Mouse (Mus musculus) hematopoietic multipotent progenitor cell, adult 10-12 weeks (in vitro differentiated cells): ENCODE measurements around the gene Cphx2. TPM values are rescaled to one million over a fixed set of nuclear protein-coding genes. Genes with fewer than 3 reads are reported as not detected.

Experiments used
- polyA plus RNA-seq: library from polyadenylated mRNA; stranded (reverse); fragments of >175 nt; gene quantifications from 2 replicates; pipeline ENCODE4 v1.2.3, GENCODE M21; 2012; ENCODE audit warnings: low replicate concordance

Gene Cphx2
- not detected in 2 replicates for polyA plus RNA-seq

GRCm38 (mm10) chr14:26081216-26081615 is at the start of gene Cphx2:
Cphx2 (plus strand) TSS chr14:26081516.

GRCm38 (mm10) chr14:26042611-26043010 is 38.7 kb upstream of the Cphx2 start, which contains the start of gene Gm9780:
Gm9780 (minus strand) TSS chr14:26042711.

GRCm38 (mm10) chr14:26067325-26067633 is 14.0 kb upstream of the Cphx2 start, which contains the start of gene Tmem254c:
Tmem254c (minus strand) TSS chr14:26067355.

GRCm38 (mm10) chr14:26081997-26082396 is 681 bp downstream of the Cphx2 start, which contains the start of gene Cphx3:
Cphx3 (plus strand) TSS chr14:26082297.

GRCm38 (mm10) chr14:26118150-26118549 is 36.8 kb downstream of the Cphx2 start, which contains the start of gene Duxbl2:
Duxbl2 (plus strand) TSS chr14:26118349.

Other genes starting within 250 kb of the Cphx2 start
- 147 and 456 TPM in 2 replicates for gene Anxa11, start 239.4 kb upstream of the Cphx2 start, polyA plus RNA-seq
- gene Plac9a, start 178.4 kb upstream of the Cphx2 start, polyA plus RNA-seq, result not detected in 2 replicates
- gene Tmem254a, start 153.8 kb upstream of the Cphx2 start, polyA plus RNA-seq, result 3.9 TPM in 1 of 2 replicates, not detected in the other
- gene Cphx1, start 143.2 kb upstream of the Cphx2 start, polyA plus RNA-seq, result not detected in 2 replicates
- gene Duxbl1, start 102.9 kb upstream of the Cphx2 start, polyA plus RNA-seq, result not detected in 2 replicates
- 0.63 TPM in 1 of 2 replicates, not detected in the other for gene Gm9780, start 38.8 kb upstream of the Cphx2 start, polyA plus RNA-seq
- 4.9 and 11.4 TPM in 2 replicates for gene Tmem254c, start 14.2 kb upstream of the Cphx2 start, polyA plus RNA-seq
- gene Cphx3, start 781 bp downstream of the Cphx2 start, polyA plus RNA-seq, result not detected in 2 replicates
- gene Duxbl2, start 36.8 kb downstream of the Cphx2 start, polyA plus RNA-seq, result 0.09 TPM in 1 of 2 replicates, not detected in the other
- gene Plac9b, start 101.0 kb downstream of the Cphx2 start, polyA plus RNA-seq, result not detected in 2 replicates
- 0.10 and 3.3 TPM in 2 replicates for gene Tmem254b, start 125.5 kb downstream of the Cphx2 start, polyA plus RNA-seq
- gene Duxbl3, start 176.4 kb downstream of the Cphx2 start, polyA plus RNA-seq, result not detected in 2 replicates